Mouse (Mus musculus) ES-E14 (cell line): ENCODE results near the gene Smox. TPM values are rescaled to one million over a fixed set of nuclear protein-coding genes. Genes with fewer than 3 reads are reported as not detected.

Experiments used
- DNase-seq: peaks from one replicate; pipeline ENCODE4 v3.0.0-alpha.2; 2013; ENCODE audit warnings: low read depth, low spot score
- H3K27ac ChIP-seq: 2 replicates; pipeline ENCODE4 v1.5.1; 2012; ENCODE audit warnings: low read depth, mild to moderate bottlenecking, low read length, moderate library complexity, mixed read lengths; ENCODE audit not compliant: poor library complexity, insufficient read depth, severe bottlenecking
- H3K36me3 ChIP-seq: 2 replicates; pipeline ENCODE4 v1.6.1; 2012; ENCODE audit warnings: mild to moderate bottlenecking, low read length, moderate library complexity, mixed read lengths; ENCODE audit not compliant: control insufficient read depth, poor library complexity, insufficient read depth, severe bottlenecking
- H3K4me1 ChIP-seq, 2 experiments: fragments of 150-350 bp in 1 of 2; sonication (generic) in 1 of 2; 2 replicates each; pipeline ENCODE4 v1.6.1; 2012; ENCODE audit warnings: low read length in 2 of 2, mild to moderate bottlenecking in 1 of 2, mixed read lengths in 1 of 2; ENCODE audit not compliant: control insufficient read depth in 2 of 2, insufficient read depth in 2 of 2, poor library complexity in 1 of 2
- H3K4me3 ChIP-seq, 2 experiments: fragments of 150-350 bp in 1 of 2; sonication (generic) in 1 of 2; 2 replicates each; pipeline ENCODE4 v1.5.1; 2012; ENCODE audit warnings: low read length in 2 of 2, low read depth in 1 of 2, mild to moderate bottlenecking in 1 of 2, mixed read lengths in 1 of 2; ENCODE audit not compliant: insufficient read depth in 1 of 2, poor library complexity in 1 of 2, severe bottlenecking in 1 of 2
- H3K9ac ChIP-seq: 2 replicates; pipeline ENCODE4 v1.6.1; 2012; ENCODE audit warnings: low read depth, mild to moderate bottlenecking, low read length, mixed read lengths; ENCODE audit not compliant: poor library complexity, insufficient read depth, severe bottlenecking
- H3K9me3 ChIP-seq: fragments of 150-350 bp; sonication (generic); 2 replicates; pipeline ENCODE4 v1.6.1; 2012; ENCODE audit warnings: low read depth, mild to moderate bottlenecking, low read length; ENCODE audit not compliant: control insufficient read depth, insufficient read depth
- CHD2 ChIP-seq: IDR thresholded peaks from 2 replicates; pipeline ENCODE4 v1.6.1; 2014; ENCODE audit warnings: mild to moderate bottlenecking, low read depth, low read length, inconsistent platforms
- HCFC1 ChIP-seq: IDR thresholded peaks from 2 replicates; pipeline ENCODE4 v1.6.1; 2012; ENCODE audit warnings: low read length, inconsistent platforms, borderline replicate concordance; ENCODE audit not compliant: insufficient read depth
- MAFK ChIP-seq: IDR thresholded peaks from 2 replicates; pipeline ENCODE4 v1.6.1; 2014; ENCODE audit warnings: mild to moderate bottlenecking, low read depth, low read length, inconsistent platforms; ENCODE audit not compliant: insufficient read depth
- ZC3H11A ChIP-seq: IDR thresholded peaks from 2 replicates; pipeline ENCODE4 v1.6.1; 2012; ENCODE audit warnings: low read depth, mild to moderate bottlenecking, inconsistent platforms, low read length, borderline replicate concordance
- ZNF384 ChIP-seq: IDR thresholded peaks from 2 replicates; pipeline ENCODE4 v1.6.1; 2012; ENCODE audit warnings: low read depth, low read length, inconsistent platforms
- in situ Hi-C, 2 experiments: fragments of 600-800 bp; cut with MboI; formaldehyde crosslinking; loops; one replicate each; pipeline ENCODE4 v1.15.1; 2025; ENCODE audit warnings: low sequenced_read_pairs in 2 of 2, inconsistent platforms in 1 of 2; ENCODE audit not compliant: unreplicated experiment in 2 of 2
- total RNA-seq: library from RNA; depleted of rRNA; stranded (reverse); fragments of 300-350 nt; gene quantifications from 2 replicates; pipeline ENCODE4 v1.2.3, GENCODE M21; 2012; rRNA removed

Smox gene
- total RNA-seq, 1 experiment = 12.9 TPM

DNA sequence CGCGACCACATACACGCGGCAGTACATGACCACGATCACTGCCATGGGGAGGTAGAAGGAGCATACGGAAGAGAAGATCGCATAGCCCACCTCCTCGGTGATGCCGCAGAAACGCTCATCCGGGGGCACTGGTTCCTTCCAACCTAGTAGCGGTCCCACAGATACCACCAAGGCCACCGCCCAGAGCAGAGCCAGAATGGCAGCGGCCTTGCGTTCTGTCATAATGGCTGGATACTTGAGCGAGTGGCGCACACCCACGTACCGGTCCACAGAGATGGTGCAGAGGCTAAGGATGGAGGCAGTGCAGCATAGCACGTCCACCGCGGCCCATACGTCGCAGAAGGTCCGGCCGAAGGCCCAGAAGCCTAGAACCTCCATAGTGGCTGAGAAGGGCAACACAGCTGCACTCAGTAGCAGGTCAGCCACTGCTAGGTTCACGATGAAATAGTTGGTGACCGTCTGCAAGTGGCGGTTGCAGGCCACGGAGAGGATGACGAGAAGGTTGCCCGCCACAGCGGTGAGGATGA, 70.1 kb downstream of the Smox start:
- H3K36me3 ChIP-seq = no peaks in the 10 kb centered on the region
- no peaks in the 10 kb centered on the region for H3K9me3 ChIP-seq
- H3K9ac ChIP-seq = peak overlapping the region; percentile 49; the same call in 1 of the 2 replicates
- H3K27ac ChIP-seq = no peak overlapping the region
- H3K4me3 ChIP-seq = peak overlapping the region; percentile 65 to 70
- TF ChIP-seq MAFK = no peak
- TF ChIP-seq ZC3H11A = no peak
- no peak for TF ChIP-seq ZNF384
- TF ChIP-seq HCFC1 = no peak
- no peak for TF ChIP-seq CHD2
- H3K4me1 ChIP-seq = peaks cover 0 to 11% of the 10 kb centered on the region in 2 experiments; a peak in 1 of 4 replicates
- no peak for DNase-seq
- in situ Hi-C loops = loop anchor here in 1 of 2 experiments (10.0 to 25.0 kb wide), 2 partner anchors 253 to 376 kb away; no protein-coding TSS in a partner anchor

DNA sequence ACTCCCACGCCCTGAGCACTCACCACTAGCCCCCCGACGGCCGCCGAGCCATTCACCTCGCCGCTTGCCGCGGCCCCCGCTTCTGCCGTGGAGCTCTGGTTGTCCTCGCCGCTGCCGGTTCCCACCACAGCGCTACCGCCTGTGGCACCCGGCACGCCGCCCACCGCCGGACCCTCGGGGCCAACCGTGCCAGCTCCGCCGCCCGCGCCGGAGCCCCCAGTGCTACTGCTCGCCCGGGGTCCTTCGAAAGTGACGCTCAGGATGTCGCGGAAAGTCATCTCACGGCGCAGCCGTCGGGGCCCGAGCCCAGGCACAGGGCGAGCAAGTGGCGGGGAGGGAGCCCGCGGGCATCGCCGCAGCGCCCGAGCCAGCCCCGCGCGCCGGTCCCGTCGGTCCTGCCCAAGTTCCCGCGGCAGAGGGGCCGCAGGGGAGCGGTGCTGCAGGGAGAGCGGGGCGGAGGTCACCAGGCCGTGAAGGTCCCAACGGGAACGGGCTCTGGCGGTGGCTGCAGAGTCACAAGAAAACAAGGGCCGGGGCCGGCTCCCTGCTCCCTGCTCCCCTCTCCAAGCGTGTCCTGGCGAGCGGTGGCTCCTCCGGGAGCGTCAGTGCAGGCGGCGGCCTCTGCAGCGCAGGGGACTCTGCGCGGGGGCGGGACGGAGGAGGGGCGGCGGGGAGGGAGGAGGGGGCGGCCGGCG, 70.7 kb downstream of the Smox start, which contains the start of gene Adra1d:
Adra1d (minus strand) TSS at position 393 of the 695 bp plus-strand sequence.
- Histone ChIP-seq H3K4me1 (peaks cover 0 to 11% of the 10 kb centered on the region in 2 experiments; a peak in 1 of 4 replicates), H3K27ac (no peak within 1 kb of the TSS), H3K4me3 (peak within 1 kb of the TSS; percentile 65 to 70), H3K9ac (peak within 1 kb of the TSS; percentile 49; the same call in 1 of the 2 replicates), H3K36me3 (no peaks in the 10 kb centered on the region), H3K9me3 (no peaks in the 10 kb centered on the region)
- in situ Hi-C loops = loop anchor here in 1 of 2 experiments (10.0 to 25.0 kb wide), 2 partner anchors 253 to 375 kb away; no protein-coding TSS in a partner anchor
- DNase-seq = no peak
- TF ChIP-seq ZC3H11A = no peak
- TF ChIP-seq HCFC1 = no peak
- no peak for TF ChIP-seq CHD2
- TF ChIP-seq ZNF384 = no peak
- no peak for TF ChIP-seq MAFK

DNA sequence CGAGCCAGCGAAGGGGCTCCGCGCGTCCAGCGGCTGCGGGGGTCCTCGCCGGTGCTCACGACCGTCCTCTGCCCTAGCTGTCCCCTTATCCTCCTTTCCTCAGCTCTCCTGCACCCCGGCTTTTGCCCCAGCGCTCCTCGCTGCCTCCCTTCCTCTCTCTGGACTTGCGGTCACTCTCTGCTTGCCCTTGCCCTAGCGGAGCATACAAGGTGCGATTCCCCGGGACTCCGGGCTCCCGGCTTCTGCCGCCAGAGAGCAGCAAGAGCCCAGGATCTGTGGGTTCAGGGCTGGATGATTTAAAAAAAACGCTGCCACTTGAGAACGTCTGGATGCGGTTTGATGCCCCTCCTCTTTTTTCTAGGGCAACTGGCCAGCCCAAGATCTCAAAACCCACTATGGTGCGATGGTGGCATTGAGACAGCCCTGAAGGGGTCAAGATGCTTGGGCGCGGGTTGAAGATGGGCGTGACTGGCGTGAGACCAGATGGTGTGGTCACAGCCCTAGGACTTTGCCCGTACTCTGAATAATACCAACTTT, 71.4 kb downstream of the Smox start:
- peak overlapping the region; percentile 49; the same call in 1 of the 2 replicates for H3K9ac ChIP-seq
- DNase-seq = no peak
- peak overlapping the region; percentile 65 to 70 for H3K4me3 ChIP-seq
- TF ChIP-seq ZNF384 (peak; percentile 92), ZC3H11A (peak; percentile 38; the same call in 1 of the 2 replicates), MAFK (no peak)
- in situ Hi-C loops = loop anchor here in 1 of 2 experiments (10.0 to 25.0 kb wide), 2 partner anchors 252 to 375 kb away; no protein-coding TSS in a partner anchor
- peaks cover 0 to 11% of the 10 kb centered on the region in 2 experiments; a peak in 1 of 4 replicates for H3K4me1 ChIP-seq
- H3K9me3 ChIP-seq = no peaks in the 10 kb centered on the region
- H3K36me3 ChIP-seq = no peaks in the 10 kb centered on the region
- H3K27ac ChIP-seq = no peak overlapping the region

Other genes starting within 250 kb of the Smox start
- gene Pank2, start 229.0 kb upstream of the Smox start, total RNA-seq = 22.0 and 26.6 TPM in 2 replicates
- 4.3 and 5.3 TPM in 2 replicates for gene Rnf24, start 138.6 kb upstream of the Smox start, total RNA-seq
- gene Adra1d, start 70.8 kb downstream of the Smox start, total RNA-seq = 0.79 and 0.85 TPM in 2 replicates